Mouse (Mus musculus) embryonic facial prominence, embryonic 14.5 days (tissue): ENCODE results near the gene Rcbtb2. TPM values are rescaled to one million over a fixed set of nuclear protein-coding genes. Genes with fewer than 3 reads are reported as not detected.

Source experiments
- ATAC-seq: fragments of 200-750 bp; cut with Nextera tagmentation; 2 replicates; pipeline ENCODE4 v1.8.0; 2017; ENCODE audit warnings: low read depth, moderate number of reproducible peaks, moderate TSS enrichment
- DNase-seq: peaks from one replicate; pipeline ENCODE4 v3.0.0-alpha.2; 2015; ENCODE audit warnings: low spot score
- H3K27ac ChIP-seq: fragments of 300-500 bp; sonication (generic); replicated peaks from 2 replicates; pipeline ENCODE4 v1.5.1; 2014; ENCODE audit warnings: low read depth, mild to moderate bottlenecking, low read length, moderate library complexity
- H3K27me3 ChIP-seq: fragments of 300-500 bp; sonication (generic); replicated peaks from 2 replicates; pipeline ENCODE4 v1.6.1; 2014; ENCODE audit warnings: low read length; ENCODE audit not compliant: control insufficient read depth, insufficient read depth
- H3K36me3 ChIP-seq: fragments of 300-500 bp; sonication (generic); 2 replicates; pipeline ENCODE4 v1.6.1; 2014; ENCODE audit warnings: low read length, mixed read lengths; ENCODE audit not compliant: control insufficient read depth, insufficient read depth
- H3K4me1 ChIP-seq: fragments of 300-500 bp; sonication (generic); 2 replicates; pipeline ENCODE4 v1.6.1; 2014; ENCODE audit warnings: antibody characterized with exemption, low read length; ENCODE audit not compliant: control insufficient read depth, insufficient read depth
- H3K4me2 ChIP-seq: fragments of 300-500 bp; sonication (generic); 2 replicates; pipeline ENCODE4 v1.6.1; 2014; ENCODE audit warnings: low read depth, mild to moderate bottlenecking, low read length, moderate library complexity, mixed read lengths
- H3K4me3 ChIP-seq: fragments of 300-500 bp; sonication (generic); 2 replicates; pipeline ENCODE4 v1.5.1; 2014; ENCODE audit warnings: low read depth, mild to moderate bottlenecking, low read length
- H3K9ac ChIP-seq: fragments of 300-500 bp; sonication (generic); 2 replicates; pipeline ENCODE4 v1.6.1; 2014; ENCODE audit warnings: low read depth, mild to moderate bottlenecking, low read length, moderate library complexity, mixed read lengths
- H3K9me3 ChIP-seq: fragments of 300-500 bp; sonication (generic); 2 replicates; pipeline ENCODE4 v1.6.1; 2016; ENCODE audit warnings: low read length; ENCODE audit not compliant: control insufficient read depth
- WGBS: fragments of 180-500 bp; shearing (Covaris S2); extraction: QIAGEN DNeasy Blood & Tissue Kit; methylation state at CpG from one replicate; pipeline ENCODE4 v1.1.7; 2014; 5-methylcytosine and 5-hydroxymethylcytosine counted together
- polyA plus RNA-seq: library from polyadenylated mRNA; unstranded; fragments of >200 nt; fragmentation: Nextera tagmentation; extraction: Ambion mirVana; gene quantifications from 2 replicates; pipeline ENCODE4 v1.2.1, GENCODE M21; 2014

Gene Rcbtb2
- polyA plus RNA-seq, 1 experiment from 2014 or later, result 86.4 TPM

GRCm38 (mm10) chr14:73145531-73145930 is 22.7 kb downstream of the Rcbtb2 start:
- 0 out of 2 replicates have a peak, but pooled peaks cover 3% of the 10 kb centered on the region for H3K9me3 ChIP-seq
- H3K4me1 ChIP-seq, result peaks cover 12% of the 10 kb centered on the region
- no peak overlapping the region for H3K9ac ChIP-seq
- no peak overlapping the region for H3K4me3 ChIP-seq
- no peak overlapping the region for H3K27ac ChIP-seq
- ATAC-seq (no peak), DNase-seq (no peak)
- no peak overlapping the region for H3K4me2 ChIP-seq
- H3K36me3 ChIP-seq, result peaks cover 14% of the 10 kb centered on the region
- WGBS, result 87% methylated on average over 4 of the region's 4 CpGs
- no peaks in the 10 kb centered on the region for H3K27me3 ChIP-seq

- Histone ChIP-seq H3K27ac (no peak overlapping the region), H3K4me1 (peaks cover 12% of the 10 kb centered on the region), H3K27me3 (no peaks in the 10 kb centered on the region), H3K4me3 (no peak overlapping the region), H3K36me3 (peaks cover 18% of the 10 kb centered on the region), H3K9me3 (0 out of 2 replicates have a peak, but pooled peaks cover 3% of the 10 kb centered on the region), H3K9ac (no peak overlapping the region), H3K4me2 (no peak overlapping the region)
- DNase-seq (no peak), ATAC-seq (no peak)
- WGBS, result 59% methylated on average over 3 of the region's 3 CpGs
Measured at GRCm38 (mm10) chr14:73146721-73147120, 23.9 kb downstream of the Rcbtb2 start.

GRCm38 (mm10) chr14:73148125-73148524 is 25.3 kb downstream of the Rcbtb2 start:
- Histone ChIP-seq H3K36me3 (peaks cover 21% of the 10 kb centered on the region), H3K27me3 (no peaks in the 10 kb centered on the region), H3K4me2 (no peak overlapping the region), H3K9ac (no peak overlapping the region), H3K9me3 (0 out of 2 replicates have a peak, but pooled peaks cover 3% of the 10 kb centered on the region), H3K4me1 (peaks cover 8% of the 10 kb centered on the region), H3K4me3 (no peak overlapping the region), H3K27ac (no peak overlapping the region)
- ATAC-seq, result no peak
- 88% methylated on average over 3 of the region's 3 CpGs for WGBS
- DNase-seq, result no peak

GRCm38 (mm10) chr14:73161303-73161702 is 38.5 kb downstream of the Rcbtb2 start:
- DNase-seq, result no peak
- H3K27ac ChIP-seq, result no peak overlapping the region
- no peak overlapping the region for H3K9ac ChIP-seq

GRCm38 (mm10) chr14:73162192-73162800 is 39.5 kb downstream of the Rcbtb2 start:
- no peak for ATAC-seq
- Histone ChIP-seq H3K27ac (0 out of 2 replicates have a peak overlapping the region, but pooled peaks have one; percentile 33), H3K9ac (no peak overlapping the region), H3K4me3 (no peak overlapping the region), H3K4me1 (peaks cover 5% of the 10 kb centered on the region; the same call in 1 of the 2 replicates), H3K36me3 (peaks cover 82% of the 10 kb centered on the region), H3K9me3 (no peaks in the 10 kb centered on the region), H3K4me2 (no peak overlapping the region), H3K27me3 (no peaks in the 10 kb centered on the region)
- 87% methylated on average over 13 of the region's 13 CpGs for WGBS
- no peak for DNase-seq

More at GRCm38 (mm10) chr14:73161303-73161702, 38.5 kb downstream of the Rcbtb2 start:
- peaks cover 5% of the 10 kb centered on the region; the same call in 1 of the 2 replicates for H3K4me1 ChIP-seq
- H3K9me3 ChIP-seq, result no peaks in the 10 kb centered on the region
- H3K4me3 ChIP-seq, result no peak overlapping the region
- no peak overlapping the region for H3K4me2 ChIP-seq
- 92% methylated on average over 4 of the region's 5 CpGs for WGBS
- H3K36me3 ChIP-seq, result peaks cover 82% of the 10 kb centered on the region
- no peaks in the 10 kb centered on the region for H3K27me3 ChIP-seq
- ATAC-seq, result no peak

- Histone ChIP-seq H3K4me1 (peaks cover 5% of the 10 kb centered on the region; the same call in 1 of the 2 replicates), H3K27me3 (no peaks in the 10 kb centered on the region), H3K4me2 (no peak overlapping the region), H3K4me3 (no peak overlapping the region), H3K36me3 (peaks cover 82% of the 10 kb centered on the region), H3K9me3 (no peaks in the 10 kb centered on the region), H3K9ac (no peak overlapping the region), H3K27ac (no peak overlapping the region)
- WGBS, result 91% methylated on average over 10 of the region's 10 CpGs
- ATAC-seq, result no peak
- DNase-seq, result no peak
Measured at GRCm38 (mm10) chr14:73163363-73163998, 40.6 kb downstream of the Rcbtb2 start.

GRCm38 (mm10) chr14:73165136-73165535 is 42.3 kb downstream of the Rcbtb2 start:
- WGBS, result 96% methylated on average over 6 of the region's 6 CpGs

GRCm38 (mm10) chr14:73168605-73169004 is 45.8 kb downstream of the Rcbtb2 start:
- Histone ChIP-seq H3K36me3 (peaks cover 94% of the 10 kb centered on the region), H3K4me3 (no peak overlapping the region), H3K27me3 (no peaks in the 10 kb centered on the region), H3K27ac (no peak overlapping the region), H3K4me2 (no peak overlapping the region), H3K9ac (no peak overlapping the region), H3K4me1 (no peaks in the 10 kb centered on the region), H3K9me3 (no peaks in the 10 kb centered on the region)
- 95% methylated on average over 6 of the region's 6 CpGs for whole genome bisulfite sequencing
- ATAC-seq (no peak), DNase-seq (no peak)

More at GRCm38 (mm10) chr14:73165136-73165535, 42.3 kb downstream of the Rcbtb2 start:
- ATAC-seq, result no peak
- H3K9me3 ChIP-seq, result no peaks in the 10 kb centered on the region
- no peaks in the 10 kb centered on the region for H3K27me3 ChIP-seq
- peaks cover 84% of the 10 kb centered on the region for H3K36me3 ChIP-seq
- no peak overlapping the region for H3K4me2 ChIP-seq
- DNase-seq, result no peak
- peaks cover 5% of the 10 kb centered on the region; the same call in 1 of the 2 replicates for H3K4me1 ChIP-seq
- H3K4me3 ChIP-seq, result no peak overlapping the region
- no peak overlapping the region for H3K27ac ChIP-seq
- no peak overlapping the region for H3K9ac ChIP-seq
